Mouse (Mus musculus): ENCODE results near the gene Dll4.

Dll4 gene

DNA sequence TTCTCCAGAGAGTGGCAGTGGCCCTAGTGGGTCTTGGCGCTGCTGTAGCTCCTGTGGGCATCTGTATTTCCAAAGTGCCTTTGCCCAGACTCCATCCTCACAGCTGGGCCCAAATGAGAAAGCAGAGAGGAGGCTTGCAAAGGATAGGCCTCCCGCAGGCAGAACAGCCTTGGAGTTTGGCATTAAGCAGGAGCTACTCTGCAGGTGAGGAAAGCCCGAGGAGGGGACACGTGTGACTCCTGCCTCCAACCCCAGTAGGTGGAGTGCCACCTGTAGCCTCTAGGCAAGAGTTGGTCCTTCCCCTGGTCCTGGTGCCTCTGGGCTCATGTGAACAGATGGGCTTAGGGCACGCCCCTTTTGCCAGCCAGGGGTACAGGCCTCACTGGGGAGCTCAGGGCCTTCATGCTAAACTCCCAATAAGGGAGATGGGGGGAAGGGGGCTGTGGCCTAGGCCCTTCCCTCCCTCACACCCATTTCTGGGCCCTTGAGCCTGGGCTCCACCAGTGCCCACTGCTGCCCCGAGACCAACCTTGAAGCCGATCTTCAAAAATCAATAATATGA is 9.5 kb downstream of the Dll4 start:
- no peak for DNase-seq (ENCODE audit: low spot score in 2 of 2)

GRCm38 (mm10) chr2:119335535-119335934 is 10.0 kb downstream of the Dll4 start:
- no peak for DNase-seq (ENCODE audit: low spot score in 2 of 2)

DNA sequence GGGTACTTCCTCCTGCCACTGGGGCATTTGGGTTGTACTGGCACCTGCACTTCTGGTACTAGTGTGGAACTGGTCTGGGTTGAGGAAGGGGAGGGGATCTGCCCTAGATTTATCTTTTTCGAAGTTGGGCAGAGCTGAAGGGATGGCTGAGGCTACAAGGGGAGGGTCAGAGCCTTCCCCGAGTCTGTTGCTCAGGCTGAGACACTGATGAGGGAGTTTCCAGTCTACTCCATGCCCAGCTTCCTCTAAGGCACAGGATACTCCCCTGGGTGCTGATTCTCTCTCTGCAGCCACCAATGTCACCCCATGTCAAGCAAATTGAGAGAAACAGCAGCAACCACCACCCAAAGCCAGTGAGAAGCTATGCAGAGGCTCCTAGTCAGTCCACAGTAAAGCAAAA is 10.4 kb downstream of the Dll4 start:
- no peak for DNase-seq (ENCODE audit: low spot score in 2 of 2)

GRCm38 (mm10) chr2:119336470-119336869 is 10.9 kb downstream of the Dll4 start:
- no peak for DNase-seq (ENCODE audit: low spot score in 2 of 2)

- peak; percentile 72 to 82 for DNase-seq (ENCODE audit: low spot score in 2 of 2)
Observed at GRCm38 (mm10) chr2:119337425-119338265, 12.1 kb downstream of the Dll4 start.

DNA sequence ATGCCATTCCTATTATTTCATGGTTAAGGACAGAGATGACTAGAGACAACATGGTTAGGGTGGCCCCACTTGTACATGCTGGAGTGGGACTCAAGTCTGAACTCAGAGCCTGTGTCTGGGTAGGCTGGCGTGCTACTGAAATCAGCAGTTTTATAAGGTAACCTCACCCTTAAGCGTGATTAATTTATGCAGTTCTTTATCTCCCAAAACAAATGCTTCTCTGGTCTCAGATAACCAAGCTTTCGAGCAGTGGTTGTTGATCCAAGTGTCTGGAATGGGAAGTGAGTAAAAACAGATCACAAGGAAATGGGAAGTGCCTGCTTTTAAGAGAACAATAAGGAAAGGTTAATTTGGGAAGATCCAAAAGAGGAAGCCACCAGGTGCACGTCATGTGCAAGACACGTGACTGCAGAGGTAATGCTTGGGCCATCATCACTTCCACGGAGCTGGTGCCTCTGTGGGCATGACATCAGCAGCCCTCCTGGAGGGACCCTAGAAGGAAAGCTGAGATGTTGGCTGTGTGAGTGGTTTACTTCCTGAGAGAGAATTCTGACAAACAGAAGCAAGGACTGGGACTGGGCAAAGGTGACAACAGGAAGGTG is 19.1 kb downstream of the Dll4 start:
- DNase-seq (ENCODE audit: low spot score in 2 of 2), result no peak

GRCm38 (mm10) chr2:119350555-119351486 is 25.2 kb downstream of the Dll4 start, which contains the start of gene Chac1:
TSS of gene Chac1 (plus strand) at chr2:119351229.
- peak; percentile 68 to 72 for DNase-seq (ENCODE audit: low spot score in 2 of 2)

DNA sequence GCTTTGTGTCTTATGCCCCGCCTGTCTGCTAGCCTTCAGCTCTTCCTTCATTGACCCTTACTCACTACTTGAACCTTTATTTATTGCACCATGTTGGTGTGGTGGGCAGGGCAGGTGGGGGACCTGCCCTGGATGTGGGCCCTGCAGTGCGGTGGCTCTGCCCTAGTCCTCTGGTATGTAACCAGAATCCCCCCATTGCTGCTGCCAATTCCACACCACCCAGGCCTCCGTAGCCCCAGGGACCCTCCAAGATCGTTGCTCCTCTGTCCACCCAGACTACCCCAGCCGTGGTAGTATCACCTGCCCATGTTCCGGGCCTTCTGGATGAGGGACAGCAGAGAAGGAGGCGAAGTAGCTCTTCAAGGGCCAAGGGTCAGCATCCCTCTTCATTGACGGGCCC is 28.1 kb downstream of the Dll4 start:
- DNase-seq (ENCODE audit: low spot score in 2 of 2), result no peak

DNA sequence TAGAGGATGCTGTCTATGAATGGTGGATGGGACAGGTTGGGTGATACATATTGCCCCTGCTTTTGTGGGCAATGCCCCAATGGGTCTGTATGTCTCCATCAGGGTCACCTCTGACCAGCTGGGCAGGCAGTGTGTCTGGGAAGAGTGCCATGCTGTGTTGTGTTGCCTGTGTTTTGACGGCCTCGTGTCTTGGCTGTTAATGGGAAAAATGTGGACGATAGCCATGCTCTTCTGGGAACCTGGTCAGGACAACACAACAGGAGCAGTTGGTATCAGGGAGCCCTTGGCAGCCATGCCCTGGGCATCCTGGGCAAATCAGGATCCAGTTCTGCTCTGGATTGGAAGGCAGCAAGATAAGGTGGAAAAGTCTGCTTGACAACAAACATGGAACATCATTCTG is 29.5 kb downstream of the Dll4 start:
- DNase-seq (ENCODE audit: low spot score in 2 of 2), result no peak

DNA sequence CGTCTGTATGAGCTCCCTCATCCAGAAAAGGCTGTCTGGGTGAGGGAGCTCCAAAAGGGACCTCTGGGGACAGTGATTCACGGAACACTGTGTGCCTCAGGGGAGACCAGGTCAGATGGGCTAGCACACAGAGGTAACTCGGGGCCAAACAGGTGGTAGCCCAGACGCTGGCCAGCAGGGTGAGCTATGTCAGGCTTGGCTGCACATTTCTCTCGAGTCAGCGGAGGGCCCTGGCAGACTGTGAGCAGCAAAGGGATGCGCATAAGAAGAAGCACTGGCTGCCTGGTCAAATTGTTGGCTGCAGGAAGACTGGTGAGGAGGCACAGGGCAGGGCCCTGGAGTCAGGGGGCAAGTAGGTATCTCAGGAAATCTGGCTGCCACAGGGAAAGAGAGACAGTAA is 30.1 kb downstream of the Dll4 start:
- DNase-seq (ENCODE audit: low spot score in 2 of 2), result no peak

GRCm38 (mm10) chr2:119356310-119356709 is 30.7 kb downstream of the Dll4 start:
- DNase-seq (ENCODE audit: low spot score in 2 of 2), result no peak

DNA sequence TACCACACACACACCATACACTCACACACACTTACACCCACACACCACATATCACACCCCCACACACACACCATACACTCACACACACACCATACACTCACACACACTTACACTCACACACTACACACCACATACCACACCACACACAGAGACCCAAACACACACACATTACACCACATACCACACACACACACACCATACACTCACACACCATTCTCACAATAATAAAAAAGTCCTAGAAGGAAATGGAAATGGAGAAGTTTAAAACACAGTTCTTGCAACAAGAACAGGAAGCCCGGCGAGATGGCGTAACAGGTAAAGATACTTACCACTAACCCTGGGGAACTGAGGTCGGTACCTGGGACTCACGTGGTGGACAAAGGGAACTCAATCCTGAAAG is 31.2 kb downstream of the Dll4 start:
- no peak for DNase-seq (ENCODE audit: low spot score in 2 of 2)

GRCm38 (mm10) chr2:119358249-119358648 is 32.7 kb downstream of the Dll4 start:
- DNase-seq (ENCODE audit: low spot score in 2 of 2), result no peak

DNA sequence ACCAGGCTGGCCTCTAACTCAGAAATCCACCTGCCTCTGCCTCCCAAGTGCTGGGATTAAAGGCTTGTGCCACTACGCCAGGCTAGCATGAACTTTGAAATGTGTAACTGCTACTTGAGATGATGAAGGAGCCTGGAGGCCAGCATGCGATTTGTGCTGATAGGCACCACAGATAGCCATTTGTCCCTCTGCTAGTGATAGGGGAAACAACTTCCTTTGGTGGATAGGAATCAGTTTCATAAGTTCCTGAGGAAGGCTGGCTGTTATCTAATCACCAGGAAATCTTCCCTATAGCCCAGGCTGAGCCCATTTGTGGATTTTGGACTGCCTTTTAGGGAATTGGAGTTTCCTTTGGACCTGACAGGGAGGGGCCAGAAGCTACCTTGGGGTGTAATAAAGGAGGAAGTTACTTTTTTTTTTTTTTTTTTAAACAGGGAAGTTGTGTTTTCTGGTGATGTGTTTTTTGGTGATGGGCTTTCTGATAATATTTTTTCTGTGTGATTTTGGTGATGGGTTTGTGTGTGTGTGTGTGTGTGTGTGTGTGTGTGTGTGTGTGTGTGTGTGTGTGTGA is 34.2 kb downstream of the Dll4 start:
- no peak for DNase-seq (ENCODE audit: low spot score in 2 of 2)

DNA sequence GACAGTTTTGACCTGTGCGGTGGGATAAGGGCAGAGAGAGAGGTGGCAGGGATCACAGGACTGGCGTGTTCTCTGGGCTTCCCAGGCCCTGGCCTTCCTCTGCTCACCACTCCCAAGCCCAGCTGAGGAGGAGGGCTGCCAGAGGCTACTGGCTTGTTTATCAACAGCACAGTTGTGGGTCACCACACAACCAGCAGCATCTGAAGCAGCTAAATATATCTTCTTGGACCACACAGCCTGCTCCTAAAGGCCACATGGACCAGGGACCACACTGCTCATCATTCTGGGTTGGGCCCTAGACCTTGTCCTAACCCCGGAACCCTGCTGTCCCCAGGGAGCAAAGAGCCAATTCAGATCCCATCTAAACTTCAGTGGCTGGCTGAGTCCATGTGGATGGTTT is 39.4 kb downstream of the Dll4 start:
- no peak for DNase-seq (ENCODE audit: low spot score in 2 of 2)

- DNase-seq (ENCODE audit: low spot score in 2 of 2), result no peak
Observed at GRCm38 (mm10) chr2:119367346-119367745, 41.8 kb downstream of the Dll4 start.

DNA sequence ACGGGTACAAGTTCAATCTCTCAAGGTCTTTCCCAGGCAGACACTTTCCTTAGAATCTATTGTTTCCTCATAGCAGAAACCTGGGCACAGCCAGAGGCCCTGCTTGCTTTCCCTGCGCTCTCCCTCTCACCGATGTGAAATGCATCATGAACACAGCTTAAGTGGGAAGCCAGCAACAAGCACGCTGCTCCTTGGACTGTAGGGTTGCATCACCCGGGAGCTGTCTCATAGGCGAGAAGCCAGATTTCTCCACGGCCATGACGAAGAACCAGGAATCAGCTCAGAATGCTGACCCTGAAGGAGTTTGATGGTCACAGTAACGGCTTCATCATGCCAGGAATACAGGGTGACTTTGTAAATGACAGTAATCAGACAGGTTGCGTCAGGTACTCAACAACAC is 44.5 kb downstream of the Dll4 start:
- no peak for DNase-seq (ENCODE audit: low spot score in 2 of 2)

DNA sequence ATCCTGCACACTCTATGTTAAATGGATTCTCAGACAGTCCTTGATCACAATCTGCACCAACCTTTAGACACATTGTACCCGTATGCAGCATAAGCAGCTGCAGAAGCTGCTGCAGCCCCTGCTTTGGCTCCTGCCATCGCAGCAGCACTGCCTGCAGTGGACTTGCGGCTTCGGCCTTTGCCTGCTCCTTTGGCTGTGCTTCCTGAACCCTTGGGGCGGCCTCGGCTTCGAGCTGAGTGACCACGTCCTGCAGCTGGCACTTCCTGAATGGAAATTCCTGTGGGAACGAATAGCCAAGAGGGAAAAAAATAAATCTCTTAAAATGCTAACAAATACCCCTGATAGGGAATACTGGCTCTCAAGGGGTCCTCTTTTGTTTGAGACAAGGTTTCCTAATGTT is 51.7 kb downstream of the Dll4 start:
- no peak for DNase-seq (ENCODE audit: low spot score in 2 of 2)

DNA sequence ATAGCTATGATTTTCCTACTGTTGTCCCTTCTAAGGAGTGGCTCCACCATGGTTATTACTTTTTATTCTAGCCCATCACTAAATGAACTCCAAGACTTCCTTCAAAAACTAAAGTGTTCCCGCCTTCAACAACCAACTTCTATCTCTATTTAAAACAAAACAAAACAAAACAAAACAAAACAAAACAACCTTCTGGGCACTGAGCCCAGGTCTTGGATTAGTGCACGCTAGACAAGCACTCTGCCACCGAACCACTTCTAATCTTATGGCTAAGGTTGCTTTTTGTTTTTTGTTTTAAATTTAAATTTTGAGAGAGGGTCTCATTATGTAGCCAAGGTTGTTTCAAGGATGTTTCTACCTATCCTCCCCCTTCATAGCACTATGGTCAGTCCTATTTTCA is 52.2 kb downstream of the Dll4 start:
- DNase-seq (ENCODE audit: low spot score in 2 of 2), result no peak

- DNase-seq (ENCODE audit: low spot score in 2 of 2), result no peak
Observed at GRCm38 (mm10) chr2:119379455-119379854, 53.9 kb downstream of the Dll4 start.
